Mouse (Mus musculus) adrenal gland, postnatal 36 days (tissue): ENCODE data around the gene H2-M10.2. TPM values are rescaled to one million over a fixed set of nuclear protein-coding genes. Genes with fewer than 3 reads are reported as not detected.
"Not testable (repeated sequence)": the region's sequence is repeated elsewhere in the genome, so short reads cannot be mapped to it uniquely, and the experiment has no call there.

ENCODE experiments used
- DNase-seq, 2 experiments: peaks; one replicate each; pipeline ENCODE4 v3.0.0; 2021; ENCODE audit warnings: mixed read lengths in 1 of 2
- total RNA-seq, 2 experiments: library from RNA; stranded (reverse); gene quantifications; 2 replicates each; pipeline ENCODE4 v1.2.3; 2021

The H2-M10.2 gene
- total RNA-seq, 2 experiments from 2014 or later: not detected

DNA sequence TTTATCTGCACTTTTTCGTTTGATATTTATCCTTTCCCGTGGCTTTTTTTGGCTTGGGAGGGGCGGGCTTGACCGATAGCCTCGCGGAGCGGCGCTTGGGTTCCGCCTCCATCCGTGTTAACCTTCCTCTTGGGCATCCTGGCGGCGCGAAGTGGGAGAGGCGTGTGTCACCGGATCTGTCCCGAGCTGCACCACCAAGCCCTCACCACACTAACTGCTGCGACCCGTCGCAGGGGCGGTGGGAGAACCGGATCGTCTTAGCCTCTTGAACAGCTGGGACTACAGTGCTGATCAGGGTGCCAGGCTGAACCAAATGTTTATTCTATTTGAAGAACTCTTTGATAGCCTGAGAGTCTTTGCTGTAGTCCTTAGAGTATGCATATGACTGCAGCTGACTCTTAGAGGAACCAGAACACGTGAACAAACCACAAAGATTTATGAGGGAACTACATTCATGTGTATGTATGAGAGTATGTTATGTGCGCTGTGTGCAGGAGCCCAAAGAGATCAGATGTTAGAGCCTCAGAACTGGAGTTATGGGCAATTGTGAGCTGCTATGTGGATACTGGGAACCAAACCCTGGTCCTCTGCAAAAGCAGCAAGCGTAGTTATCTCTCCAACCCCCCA lies 33.9 kb downstream of the H2-M10.2 start:
- DNase-seq: peak; percentile 43 to 50

DNA sequence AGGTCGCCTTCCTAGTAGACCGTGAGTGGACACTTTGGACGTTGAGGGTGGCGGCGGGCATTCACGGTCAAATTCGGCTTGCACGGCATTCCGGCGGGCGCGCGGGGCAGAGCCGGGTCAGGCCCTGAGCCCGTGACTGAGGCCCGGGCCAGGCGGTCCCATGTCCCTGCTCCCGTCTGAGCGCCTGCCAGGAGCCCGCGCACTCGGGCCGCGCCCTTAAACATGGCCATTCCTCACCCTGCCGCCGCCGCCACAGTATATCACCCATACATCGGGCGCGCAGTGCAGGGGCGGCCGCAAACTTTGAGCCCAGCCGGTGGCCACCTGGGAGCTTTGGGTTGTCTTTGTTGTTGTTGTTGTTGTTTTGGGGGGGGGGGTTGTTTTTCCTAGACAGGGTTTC lies 37.4 kb downstream of the H2-M10.2 start:
- no peak for DNase-seq

DNA sequence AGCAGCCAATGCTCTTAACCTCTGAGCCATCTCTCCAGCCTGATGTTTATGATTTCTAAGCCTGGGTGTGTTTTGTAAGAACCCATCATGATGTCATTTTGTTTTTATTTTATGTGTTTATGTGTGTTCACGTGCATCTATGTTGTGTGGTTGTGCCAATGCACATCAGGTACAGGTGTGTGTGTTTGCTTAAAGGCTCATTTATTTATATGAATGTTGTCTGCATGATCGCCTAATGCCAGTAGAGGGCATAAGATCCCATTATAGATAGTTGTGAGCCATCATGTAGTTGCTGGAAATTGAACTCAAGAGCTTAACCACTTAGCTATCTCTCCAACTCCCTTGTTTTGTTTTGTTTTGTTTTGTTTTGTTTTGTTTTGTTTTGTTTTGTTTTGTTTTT lies 40.5 kb downstream of the H2-M10.2 start:
- DNase-seq: no peak

DNA sequence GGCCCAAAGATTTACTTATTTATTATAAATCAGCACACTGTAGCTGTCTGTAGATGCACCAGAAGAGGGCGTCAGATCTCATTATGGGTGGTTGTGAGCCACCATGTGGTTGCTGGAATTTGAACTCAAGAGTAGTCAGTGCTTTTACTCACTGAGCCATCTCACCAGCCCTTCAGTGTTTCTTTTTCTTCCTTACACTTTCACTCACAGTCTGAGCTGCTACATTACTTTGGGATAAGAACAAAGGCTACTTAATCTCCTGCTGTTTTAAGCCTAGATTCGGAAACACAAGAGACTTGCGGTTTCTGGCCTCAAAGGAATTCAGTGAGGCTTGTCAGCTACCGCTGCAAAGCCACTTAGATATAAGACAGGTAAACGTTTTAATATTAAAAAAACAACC lies 42.3 kb downstream of the H2-M10.2 start:
- DNase-seq: no peak

GRCm38 (mm10) chr17:36240637-36241213 lies 45.6 kb downstream of the H2-M10.2 start:
- no peak for DNase-seq

- DNase-seq: peak; percentile 37 to 47
These were observed 48.9 kb downstream of the H2-M10.2 start for GRCm38 (mm10) chr17:36237321-36237921.

DNA sequence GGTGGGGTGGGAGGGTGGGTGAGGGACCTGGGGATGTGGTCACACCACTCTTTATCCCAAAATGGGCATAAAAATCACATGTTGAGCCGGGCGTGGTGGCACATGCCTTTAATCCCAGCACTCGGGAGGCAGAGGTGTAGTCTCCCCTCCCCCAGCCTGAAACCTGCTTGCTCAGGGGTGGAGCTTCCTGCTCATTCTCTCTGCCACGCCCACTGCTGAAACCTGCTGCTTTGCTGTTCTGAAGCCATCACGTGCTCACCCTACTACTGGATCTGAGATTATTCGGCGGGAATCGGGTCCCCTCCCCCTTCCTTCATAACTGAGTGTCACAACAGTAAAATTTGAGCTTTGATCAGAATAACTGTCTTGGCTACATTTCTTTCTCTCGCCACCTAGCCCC lies 51.0 kb downstream of the H2-M10.2 start:
- DNase-seq: not testable (repeated sequence)

Other genes with a start within 250 kb of the H2-M10.2 start
- 10 to 100 TPM; 33.5 to 33.8 TPM for gene H2-T22, start 243.7 kb downstream of the H2-M10.2 start, total RNA-seq
- not detected for gene Gm6034, start 243.5 kb downstream of the H2-M10.2 start, total RNA-seq
- gene Gm11127, start 228.1 kb downstream of the H2-M10.2 start, total RNA-seq: 1 to 10 TPM; 4.1 to 6.1 TPM
- gene Gm19684, start 164.8 kb downstream of the H2-M10.2 start, total RNA-seq: under 1 TPM; 0.16 to 0.30 TPM
- not detected for gene Gm7030, start 157.1 kb downstream of the H2-M10.2 start, total RNA-seq
- not detected for gene Gm8909, start 118.0 kb downstream of the H2-M10.2 start, total RNA-seq
- gene H2-T3, start 96.2 kb downstream of the H2-M10.2 start, total RNA-seq: not detected
- gene Rpp21, start 28.4 kb downstream of the H2-M10.2 start, total RNA-seq: 10 to 100 TPM; 44.0 to 49.0 TPM
- 10 to 100 TPM; 15.7 to 20.0 TPM for gene Trim39, start 14.2 kb downstream of the H2-M10.2 start, total RNA-seq
- gene H2-M10.1, start 39.7 kb upstream of the H2-M10.2 start, total RNA-seq: not detected
- gene H2-M10.3, start 81.9 kb upstream of the H2-M10.2 start, total RNA-seq: not detected
- not detected for gene H2-M10.4, start 175.8 kb upstream of the H2-M10.2 start, total RNA-seq